Mouse (Mus musculus) neural tube, embryonic 10.5 days (tissue): ENCODE measurements around the gene Pam.

ENCODE experiments used
- DNase-seq: peaks from one replicate; pipeline ENCODE4 v3.0.0-alpha.2; 2017; ENCODE audit warnings: low spot score; ENCODE audit errors: extremely low spot score

Pam gene

DNA sequence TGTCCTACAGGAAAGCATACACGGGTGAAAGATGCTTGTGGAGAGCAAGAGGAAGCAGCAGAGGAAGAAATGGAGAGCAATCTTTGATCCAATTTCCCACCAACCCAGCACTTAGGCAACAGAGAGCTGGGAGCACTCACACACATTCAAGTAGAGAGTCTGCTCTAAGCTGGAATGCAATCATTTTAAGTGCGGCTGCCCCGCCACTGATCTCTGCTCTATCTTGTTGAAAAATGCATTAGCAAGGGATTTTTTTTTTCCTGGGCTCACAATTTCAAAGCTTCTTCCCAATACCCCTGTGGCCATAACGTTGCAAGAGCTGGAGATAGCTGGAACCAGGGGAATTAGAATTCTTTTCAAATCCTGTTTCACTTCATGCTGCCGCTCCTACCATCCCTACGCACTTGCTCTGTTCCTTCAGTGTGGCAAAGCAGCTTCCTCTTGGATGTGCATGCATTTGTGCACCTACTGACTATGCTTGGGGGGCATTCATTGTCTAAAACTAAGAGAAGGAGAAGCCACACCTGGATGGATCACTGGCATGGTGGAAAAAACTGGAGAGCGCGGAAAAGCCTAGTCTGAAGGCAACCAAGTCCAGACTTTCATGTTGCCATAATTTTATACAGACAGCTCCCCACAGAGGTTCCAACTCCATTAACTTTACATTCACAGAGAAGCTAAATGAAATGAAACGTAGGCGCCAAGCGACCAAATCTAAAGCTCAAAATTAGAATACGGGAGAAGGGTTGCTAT is 179.1 kb downstream of the Pam start:
- no peak for DNase-seq

DNA sequence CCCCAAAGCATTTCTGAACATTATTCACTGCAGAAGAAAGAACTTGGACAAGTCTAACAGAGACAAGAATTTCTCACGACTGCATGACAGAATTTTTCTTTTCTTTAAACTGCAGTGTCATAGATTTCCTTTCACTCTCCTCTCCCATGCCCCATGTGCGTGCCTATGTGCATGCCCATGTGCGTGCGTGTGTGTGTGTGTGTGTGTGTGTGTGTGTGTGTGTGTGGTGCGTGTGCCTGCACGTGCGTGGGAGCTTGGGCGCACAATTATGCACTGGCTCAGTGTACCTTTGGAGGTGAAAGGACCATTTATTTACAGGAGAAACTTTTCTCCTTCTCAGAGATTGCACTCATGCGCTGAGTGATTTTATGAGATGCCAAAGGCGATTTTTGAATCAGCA is 179.7 kb downstream of the Pam start:
- DNase-seq, result no peak

DNA sequence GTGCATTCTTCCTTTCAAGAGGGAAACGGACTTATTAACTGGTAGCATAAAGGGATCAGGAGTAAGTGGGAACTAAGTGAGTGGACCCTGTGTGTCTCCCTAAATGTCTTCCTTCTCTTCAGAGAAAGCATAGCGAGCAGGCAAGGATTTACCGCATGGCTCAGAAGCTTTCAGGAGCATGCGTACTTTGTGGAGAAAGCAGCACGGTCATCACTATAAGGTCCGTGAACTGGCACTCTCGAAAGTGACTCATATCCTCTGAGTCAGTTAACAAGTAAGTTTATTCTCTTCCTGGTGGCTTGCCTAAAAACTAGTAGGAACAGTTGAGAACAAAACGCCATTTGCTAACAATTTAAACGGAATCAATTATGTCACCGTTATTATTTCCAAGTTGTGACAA is 184.6 kb downstream of the Pam start:
- DNase-seq, result no peak

DNA sequence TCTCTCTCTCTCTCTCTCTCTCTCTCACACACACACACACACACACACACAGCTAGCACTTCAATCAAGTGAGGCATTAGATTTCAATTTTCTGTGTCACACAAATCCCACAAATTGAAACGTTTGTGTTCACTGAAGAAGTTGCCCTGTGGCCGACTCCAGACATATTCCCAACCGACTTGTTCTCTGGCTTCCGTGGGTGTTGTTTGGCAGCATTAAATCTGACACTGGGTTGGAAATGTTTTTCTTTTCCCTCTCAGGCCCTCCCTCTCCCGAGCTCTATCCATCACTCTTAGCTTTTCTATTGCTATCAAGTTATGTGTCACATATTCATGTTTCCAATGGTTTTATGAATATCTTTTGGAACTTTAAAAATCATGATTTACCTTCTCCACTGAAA is 185.9 kb downstream of the Pam start:
- DNase-seq, result no peak

DNA sequence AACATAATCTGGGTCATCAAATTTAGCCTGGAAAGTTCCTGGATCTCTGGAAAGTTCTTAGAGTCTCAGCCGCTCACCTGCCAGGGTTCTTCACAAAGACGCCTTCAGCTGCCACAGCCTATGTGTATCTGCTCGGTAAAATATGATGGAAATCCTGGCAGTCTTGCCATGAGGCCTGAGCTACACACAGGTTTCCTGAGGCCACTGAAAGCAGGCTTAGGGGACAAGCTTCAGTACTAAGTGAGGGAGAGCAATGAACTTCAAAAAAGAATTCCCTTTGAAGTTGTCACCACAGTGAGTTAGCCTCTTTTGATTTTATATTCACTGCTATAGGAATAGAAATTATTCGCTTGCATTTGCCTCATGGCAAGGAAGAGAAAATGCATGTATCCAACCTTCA is 186.7 kb downstream of the Pam start:
- no peak for DNase-seq

DNA sequence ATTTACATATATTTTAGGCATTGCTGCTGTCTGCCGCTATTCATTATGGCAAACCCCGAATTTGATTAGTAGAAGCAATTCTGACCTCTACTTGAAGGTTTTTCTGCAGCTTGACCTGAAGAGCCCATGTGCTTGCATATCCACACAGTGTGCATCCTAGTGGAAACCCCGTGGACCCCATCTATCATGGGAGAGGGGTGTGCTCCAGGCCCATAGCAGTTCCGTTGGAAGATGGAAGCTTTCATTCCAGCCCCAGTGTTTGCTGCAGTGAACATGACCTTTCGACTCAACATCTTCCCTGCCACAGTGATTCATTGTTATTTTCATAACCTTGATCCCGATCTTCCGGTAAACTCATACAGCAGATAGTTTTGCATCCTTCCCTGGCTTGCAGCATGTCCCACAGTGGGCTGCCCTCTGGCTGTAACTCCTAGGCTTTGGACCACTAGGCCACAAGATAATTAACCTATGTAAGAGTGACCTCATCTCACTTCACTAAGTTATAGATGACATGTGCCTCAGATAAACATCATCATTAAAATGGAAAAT is 191.5 kb downstream of the Pam start:
- DNase-seq, result no peak

DNA sequence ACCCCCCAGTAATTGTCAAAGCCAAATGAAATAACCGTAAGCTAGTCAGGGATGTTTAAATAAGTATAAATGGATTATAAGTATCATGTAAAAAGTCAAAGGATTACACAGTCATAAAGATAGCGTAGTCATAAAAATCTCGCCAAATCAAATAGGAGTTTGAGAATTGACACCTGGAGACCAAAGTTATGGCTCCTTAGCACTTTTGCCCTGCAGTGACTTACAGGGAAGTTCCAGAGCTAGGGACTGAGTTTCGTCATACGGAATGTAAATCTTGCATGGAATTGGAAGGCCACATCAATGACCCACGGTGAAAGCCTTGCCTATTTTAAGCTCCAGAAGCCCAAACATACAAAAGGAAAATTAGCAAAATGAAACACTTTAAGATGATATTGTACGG is 192.6 kb downstream of the Pam start:
- DNase-seq, result no peak

DNA sequence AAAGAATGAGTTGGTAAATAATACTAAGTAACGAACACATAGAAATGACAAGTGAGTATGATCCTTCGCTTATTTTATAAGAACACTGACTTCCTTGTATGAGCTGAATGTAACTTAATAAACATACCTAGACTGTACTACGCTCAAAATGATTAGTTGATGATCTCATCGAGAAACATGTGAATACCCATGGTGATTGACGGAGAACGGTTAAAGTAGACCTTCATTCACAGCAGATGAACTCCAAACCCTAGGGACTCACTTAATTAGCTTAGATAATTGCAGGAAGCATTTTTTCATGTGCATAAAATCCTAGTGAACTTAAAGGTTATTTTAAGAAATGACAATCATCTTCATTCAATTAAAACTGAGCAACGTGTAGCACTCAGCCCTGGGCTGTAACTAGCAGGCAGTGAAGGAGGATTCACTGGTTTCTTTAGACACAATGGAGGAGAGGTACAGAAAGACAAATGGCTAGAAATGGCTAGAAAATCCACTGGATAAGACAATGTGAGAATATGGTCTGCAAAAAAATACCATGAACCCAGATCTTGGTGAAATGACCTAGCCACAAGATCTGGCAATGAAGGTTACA is 194.8 kb downstream of the Pam start:
- no peak for DNase-seq

DNA sequence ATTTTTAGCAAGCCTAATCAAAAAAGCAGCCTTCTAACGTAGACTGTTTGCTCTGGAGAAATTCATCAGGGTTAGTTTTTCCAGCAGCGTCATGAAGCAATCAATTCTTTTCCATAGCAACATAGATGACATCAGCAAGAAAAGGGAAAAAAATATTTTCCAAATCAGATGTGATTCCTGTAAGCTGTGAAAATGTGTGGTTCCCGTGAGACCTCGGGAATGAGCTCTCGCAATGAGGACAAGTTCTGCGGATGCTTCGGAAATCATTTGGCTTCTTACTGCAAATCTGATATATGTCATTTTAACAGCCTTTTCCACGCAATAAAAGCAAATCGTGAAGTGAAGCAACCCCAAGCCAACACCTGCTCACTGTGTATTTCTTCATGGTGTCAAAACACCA is 207.9 kb downstream of the Pam start:
- DNase-seq, result no peak

DNA sequence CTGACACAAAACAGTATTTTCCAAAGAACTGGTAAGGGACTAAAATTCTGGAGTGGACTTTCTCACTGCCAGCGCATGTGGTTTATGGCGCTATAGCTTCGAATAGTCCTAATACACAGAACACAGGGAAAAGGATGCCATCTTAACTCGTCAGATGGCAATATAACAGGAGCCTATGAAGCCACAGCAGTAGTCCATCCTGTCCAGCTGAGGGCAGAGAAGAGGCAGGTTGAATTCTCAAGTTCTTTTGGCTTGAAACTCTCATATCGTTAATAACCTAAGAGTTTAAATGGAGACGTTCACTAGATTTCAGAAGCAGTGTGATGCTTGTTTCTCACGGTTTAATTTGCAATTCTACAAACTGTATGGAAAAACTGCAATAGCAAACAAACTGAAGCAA is 211.9 kb downstream of the Pam start:
- DNase-seq, result no peak

DNA sequence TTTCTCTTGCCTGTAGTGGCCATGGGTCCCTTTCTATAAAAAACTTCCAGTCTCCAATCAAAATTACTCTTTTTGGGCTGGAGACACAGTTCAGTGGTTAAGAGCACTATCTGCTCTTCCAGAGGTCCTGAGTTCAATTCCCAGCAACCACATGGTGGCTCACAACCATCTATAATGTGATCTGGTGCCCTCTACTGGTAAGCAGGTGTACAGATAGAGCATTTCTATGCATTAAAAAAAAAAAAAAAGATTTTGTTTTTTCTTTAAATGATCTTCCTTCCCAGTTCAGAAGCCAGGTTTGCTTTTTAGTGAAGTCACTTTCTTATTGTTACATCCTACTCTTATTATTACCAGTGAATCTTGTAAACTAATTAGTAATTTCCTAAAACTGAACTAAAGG is 218.4 kb downstream of the Pam start:
- no peak for DNase-seq

DNA sequence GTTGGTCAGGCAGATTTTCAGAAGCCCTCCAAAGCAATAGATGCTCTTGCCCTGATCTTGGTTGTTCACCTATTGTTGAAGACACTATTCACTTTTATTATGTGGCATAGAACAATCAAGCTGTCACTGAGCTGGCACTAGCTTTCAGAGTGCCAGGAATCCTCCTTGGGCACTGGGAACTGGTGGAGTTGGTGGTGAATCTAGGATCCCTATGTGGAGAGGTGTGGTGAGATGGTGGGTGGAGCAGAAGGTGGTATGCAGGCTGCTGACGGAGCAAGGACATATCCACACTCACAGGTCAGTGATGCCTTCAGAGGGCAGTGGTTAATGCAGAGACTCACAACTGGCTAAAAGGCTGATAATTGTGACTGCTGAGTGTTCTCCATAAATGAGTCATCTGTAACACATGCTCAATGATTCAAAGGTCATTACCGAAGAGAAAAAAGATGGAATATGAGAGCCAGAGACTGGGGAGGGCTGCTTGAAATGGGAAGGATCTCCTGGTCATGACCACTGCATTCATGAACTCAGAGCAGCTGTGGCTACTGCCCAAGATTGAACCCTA is 221.9 kb downstream of the Pam start:
- no peak for DNase-seq

DNA sequence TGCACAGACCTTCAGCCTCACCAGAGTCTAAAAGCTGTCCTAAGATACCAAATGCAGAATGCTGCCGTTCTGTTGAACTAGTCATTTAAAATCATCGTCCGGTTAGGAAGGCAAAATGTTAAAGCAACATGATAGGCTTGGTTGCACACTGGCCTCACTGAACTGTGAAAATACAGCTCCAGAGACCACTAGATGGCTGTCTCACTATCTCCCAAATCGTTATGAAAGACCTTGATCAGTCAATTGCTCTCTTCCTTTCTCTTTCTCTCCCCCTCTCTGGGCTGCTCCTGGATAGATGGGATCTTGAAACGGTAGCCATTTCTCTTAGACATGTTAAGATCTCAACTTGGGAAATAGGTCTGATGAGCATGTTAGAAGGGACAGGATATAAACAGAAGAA is 223.0 kb downstream of the Pam start:
- DNase-seq, result no peak

DNA sequence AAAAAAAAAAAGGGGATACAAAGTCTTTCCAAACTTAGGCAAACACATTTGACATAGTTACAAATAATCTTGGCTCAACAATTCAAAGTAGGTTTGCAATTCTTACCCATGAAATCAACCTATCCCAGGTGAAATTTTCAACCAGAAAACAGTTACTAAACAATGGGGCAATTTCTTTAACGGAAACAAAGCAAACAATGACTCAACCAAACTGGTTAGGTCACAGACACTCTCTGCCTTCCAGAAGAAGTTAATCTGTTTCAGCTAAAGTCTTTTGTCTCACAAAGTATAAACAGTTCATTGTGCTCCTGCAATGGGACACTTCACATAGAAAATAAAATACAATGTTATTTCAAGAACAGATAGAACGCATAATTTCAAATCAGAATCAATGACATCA is 223.4 kb downstream of the Pam start:
- DNase-seq, result no peak

DNA sequence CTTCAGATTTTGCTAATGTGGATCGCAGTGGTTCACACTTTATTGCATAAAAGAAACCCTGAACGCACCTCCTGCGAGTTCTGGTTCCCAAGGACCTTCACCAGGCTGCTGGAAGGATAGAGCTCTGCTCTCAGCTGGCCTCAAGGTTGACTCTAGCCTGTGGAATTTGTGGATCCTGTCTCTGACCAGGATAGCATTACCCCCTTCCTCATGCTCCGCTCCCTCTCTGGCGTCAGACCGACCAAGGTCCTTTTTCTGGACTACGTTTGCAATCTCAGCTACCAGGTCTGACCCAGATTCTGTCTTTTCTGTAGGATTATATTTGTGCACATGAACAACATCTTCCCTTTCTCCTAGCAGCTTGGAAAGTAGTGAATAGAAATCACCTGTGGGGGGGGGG is 231.3 kb downstream of the Pam start:
- no peak for DNase-seq

DNA sequence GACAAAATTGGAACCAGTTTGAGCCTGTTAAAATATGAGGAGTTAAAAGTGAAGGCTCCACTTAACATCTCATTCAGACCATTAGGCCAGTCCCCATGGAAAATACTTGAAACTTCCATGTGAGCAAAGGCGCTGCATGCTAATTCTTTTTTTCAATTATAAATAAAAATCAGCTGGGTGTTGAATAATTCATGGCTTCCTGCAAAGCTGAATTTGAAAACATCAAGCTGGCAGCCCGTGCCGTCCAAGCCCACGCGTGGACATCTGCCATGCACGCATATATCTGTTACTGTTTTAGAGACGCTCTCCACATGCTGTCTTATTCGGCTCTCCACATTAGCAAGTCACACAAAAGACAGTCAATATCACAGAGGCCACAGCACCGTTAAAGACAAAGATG is 232.3 kb downstream of the Pam start:
- no peak for DNase-seq

DNA sequence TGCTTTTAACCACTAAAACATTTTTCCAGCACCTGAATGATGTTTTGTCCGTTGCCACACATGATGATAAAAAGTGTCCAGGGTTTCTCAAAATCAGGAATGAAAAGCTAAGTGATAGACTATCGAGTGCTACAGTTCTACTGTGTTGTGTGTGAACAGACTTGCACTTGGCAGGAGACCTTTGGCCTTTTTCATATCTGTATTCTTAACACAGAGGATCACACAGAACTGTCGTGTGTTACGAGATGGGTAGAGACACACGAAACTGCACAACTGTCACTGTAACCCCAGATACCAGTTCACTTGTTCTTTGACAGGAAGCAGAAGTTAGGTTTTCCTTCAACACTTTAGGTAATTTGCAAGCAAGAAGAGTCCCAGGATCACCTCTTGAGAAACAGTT is 232.7 kb downstream of the Pam start:
- no peak for DNase-seq

DNA sequence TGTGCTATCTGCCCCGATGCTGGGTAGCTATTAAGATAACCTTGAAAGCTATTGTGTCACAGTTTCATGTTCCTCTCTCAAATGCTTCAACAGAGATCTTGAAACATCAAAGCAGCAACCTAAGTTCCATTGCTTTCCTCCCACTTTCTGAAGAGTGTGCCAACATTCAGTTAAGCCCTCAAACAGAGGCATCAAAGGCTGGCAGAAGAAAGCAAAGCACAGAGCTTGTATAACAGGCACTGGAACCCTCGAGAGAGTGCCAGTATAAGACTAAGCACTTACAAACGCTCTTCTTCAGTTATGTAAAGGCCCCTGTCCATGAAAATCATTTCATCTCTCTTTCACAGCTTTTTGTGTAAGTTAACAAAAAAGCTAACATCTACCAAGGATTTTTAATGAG is 241.2 kb downstream of the Pam start:
- no peak for DNase-seq

DNA sequence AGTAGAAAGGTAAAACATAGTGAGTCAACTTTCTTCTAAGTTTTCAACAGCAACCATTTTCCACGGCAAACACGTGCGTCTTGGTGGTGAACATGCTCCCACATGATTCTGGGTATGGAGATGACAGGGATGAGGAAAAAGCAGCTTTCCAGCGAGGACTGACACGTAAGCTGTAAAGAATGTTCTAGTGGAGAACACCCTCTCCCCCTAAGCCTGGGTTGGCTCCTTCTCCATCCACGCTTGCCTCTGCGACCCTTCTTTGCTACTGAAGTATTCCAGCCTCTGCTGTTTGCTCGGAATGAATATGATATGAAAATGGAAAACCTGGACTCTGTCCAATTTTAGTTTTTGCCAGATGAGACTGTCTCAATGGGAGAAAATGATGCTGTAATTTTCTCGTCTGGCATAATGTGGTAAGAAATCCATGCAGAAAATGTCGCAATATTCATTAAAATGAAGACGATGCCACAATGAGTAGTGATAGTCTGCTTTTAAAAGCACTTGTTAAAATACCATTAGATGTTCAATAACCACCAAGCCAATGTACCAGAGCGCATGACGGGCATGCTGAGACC is 243.8 kb downstream of the Pam start:
- no peak for DNase-seq

DNA sequence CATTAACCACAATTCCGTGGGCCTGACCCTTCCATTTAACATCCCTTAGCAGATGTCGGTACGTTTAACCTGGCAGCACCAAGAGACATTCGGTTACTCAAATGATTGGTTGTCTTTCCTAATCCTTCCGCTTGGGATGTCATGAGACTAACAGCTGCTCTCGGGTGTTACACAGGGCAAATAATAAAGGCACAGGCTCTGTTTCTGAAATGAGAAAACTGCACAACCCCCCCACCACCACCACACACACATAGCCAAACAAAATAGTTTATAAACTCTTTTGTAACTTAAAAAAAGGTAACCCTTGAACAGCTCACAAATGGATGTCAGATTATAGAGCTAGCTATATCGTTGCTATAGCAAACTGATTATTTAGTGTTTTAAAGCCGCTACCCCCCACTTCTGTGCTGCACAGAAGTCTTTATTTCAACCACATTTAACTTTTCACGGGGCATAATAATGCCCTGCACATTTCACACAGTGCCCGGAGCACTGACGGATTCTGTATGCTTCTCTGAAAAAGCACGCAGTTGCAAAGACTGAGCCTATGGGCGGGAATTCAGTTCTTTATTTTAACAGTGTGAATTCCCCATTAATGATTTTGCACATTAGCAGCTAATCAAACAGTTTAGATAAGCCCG is 246.7 kb downstream of the Pam start:
- DNase-seq, result no peak

DNA sequence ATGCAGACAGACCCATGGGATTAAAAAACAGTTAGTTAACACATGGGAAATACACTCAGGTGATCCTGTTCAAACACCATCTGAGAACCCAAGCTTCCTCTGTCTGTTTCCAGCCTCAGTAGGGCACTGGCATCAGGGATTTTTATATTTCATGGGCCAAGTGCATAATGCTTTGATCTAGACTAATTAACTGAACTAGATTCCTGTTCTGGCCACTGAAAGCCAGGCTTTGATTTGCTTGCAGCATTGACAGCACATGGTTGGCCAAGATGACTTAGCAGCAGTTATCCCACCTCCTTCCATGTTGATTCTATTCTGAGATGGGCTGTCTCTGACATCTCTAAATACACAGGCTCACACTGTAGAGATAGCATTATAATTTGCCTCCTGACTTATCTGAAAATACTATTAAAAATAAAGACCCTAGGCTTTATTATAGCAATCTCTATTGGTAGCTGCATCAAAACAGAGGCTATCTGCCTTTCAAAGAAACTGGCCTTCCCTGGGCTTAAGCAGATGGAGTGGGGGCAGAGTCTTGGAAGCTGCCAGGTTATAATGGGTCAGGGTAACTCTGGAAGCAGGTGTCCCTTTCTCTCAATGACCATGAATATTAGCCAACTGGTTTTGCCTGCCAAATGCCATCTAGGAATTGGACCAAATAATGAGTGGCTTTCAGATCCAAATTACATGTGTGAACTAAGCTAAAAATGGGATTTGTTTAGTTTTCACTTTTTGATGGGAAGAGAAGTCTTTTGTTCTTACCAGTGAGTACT is 252.0 kb downstream of the Pam start:
- no peak for DNase-seq
